Mouse (Mus musculus): Measurements from ENCODE around the gene Mob1b.
A peak's percentile ranks its signal among the peaks of the same experiment; 100 is the strongest.

Mob1b gene

GRCm38 (mm10) chr5:88791256-88792245 is 70.9 kb downstream of the Mob1b start:
- peak; percentile 45 for DNase-seq

GRCm38 (mm10) chr5:88793676-88794075 is 73.0 kb downstream of the Mob1b start:
- no peak for DNase-seq

- no peak for DNase-seq
These were observed 75.4 kb downstream of the Mob1b start for GRCm38 (mm10) chr5:88795910-88796584.

GRCm38 (mm10) chr5:88796588-88796987 is 75.9 kb downstream of the Mob1b start:
- DNase-seq = peak; percentile 48

- DNase-seq = no peak
These were observed 76.5 kb downstream of the Mob1b start for GRCm38 (mm10) chr5:88797121-88797520.

- no peak for DNase-seq
These were observed 85.0 kb downstream of the Mob1b start for GRCm38 (mm10) chr5:88805616-88806015.

GRCm38 (mm10) chr5:88806278-88806677 is 85.6 kb downstream of the Mob1b start:
- DNase-seq = no peak

GRCm38 (mm10) chr5:88807342-88807741 is 86.7 kb downstream of the Mob1b start:
- no peak for DNase-seq

- no peak for DNase-seq
These were observed 92.5 kb downstream of the Mob1b start for GRCm38 (mm10) chr5:88813188-88813587.

Data from kidney, postnatal 14 days (tissue).